Mouse (Mus musculus): Measurements from ENCODE around the gene Esp8. TPM values are rescaled to one million over a fixed set of nuclear protein-coding genes. Genes with fewer than 3 reads are reported as not detected.

The Esp8 gene
- polyA plus RNA-seq, 1 experiment = not detected

DNA sequence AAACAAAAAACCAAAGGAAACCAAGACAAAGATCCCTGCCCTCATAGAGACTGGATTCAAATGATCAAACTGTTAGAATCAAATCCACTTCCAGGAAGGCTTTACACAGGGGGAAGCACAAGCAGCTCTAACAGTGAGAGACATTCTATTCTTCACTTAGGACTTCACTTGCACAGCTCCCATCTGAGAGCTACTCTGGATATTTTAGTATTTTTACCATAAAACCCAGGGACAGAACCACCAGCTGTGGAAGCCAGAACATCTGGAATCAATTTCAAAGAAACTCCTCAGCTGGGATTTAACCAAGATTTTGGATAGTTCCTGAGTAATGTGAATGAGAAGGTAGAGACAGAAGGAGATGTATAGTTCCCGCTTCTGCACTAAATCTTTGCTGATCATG is 33.6 kb downstream of the Esp8 start:
- no peaks in the 10 kb centered on the region for H3K36me3 ChIP-seq (ENCODE audit: control insufficient read depth, insufficient read depth, low read length, poor library complexity, severe bottlenecking)
- no peak overlapping the region for H3K9ac ChIP-seq (ENCODE audit: low read depth, poor library complexity, severe bottlenecking)
- H3K4me3 ChIP-seq (ENCODE audit: low read depth, low read length) = no peak overlapping the region
- no peak overlapping the region for H3K27ac ChIP-seq (ENCODE audit: insufficient read depth, low read length)
- no peak for TF ChIP-seq POLR2A (IDR thresholded peaks at IDR 0.05; ENCODE audit: insufficient read depth, low read length)
- no peak for TF ChIP-seq CTCF (IDR thresholded peaks at IDR 0.05; ENCODE audit: low read depth, low read length)
- no peak for TF ChIP-seq EP300 (IDR thresholded peaks at IDR 0.05; ENCODE audit: insufficient read depth, low read depth, low read length)
- H3K27me3 ChIP-seq (ENCODE audit: control insufficient read depth, insufficient read depth, low read length, poor library complexity, severe bottlenecking) = no peaks in the 10 kb centered on the region
- H3K9me3 ChIP-seq (replicated peaks; ENCODE audit: control insufficient read depth, insufficient read depth, low read length, poor library complexity, severe bottlenecking) = no peaks in the 10 kb centered on the region
- H3K4me1 ChIP-seq (ENCODE audit: control insufficient read depth, insufficient read depth, low read length) = no peaks in the 10 kb centered on the region

DNA sequence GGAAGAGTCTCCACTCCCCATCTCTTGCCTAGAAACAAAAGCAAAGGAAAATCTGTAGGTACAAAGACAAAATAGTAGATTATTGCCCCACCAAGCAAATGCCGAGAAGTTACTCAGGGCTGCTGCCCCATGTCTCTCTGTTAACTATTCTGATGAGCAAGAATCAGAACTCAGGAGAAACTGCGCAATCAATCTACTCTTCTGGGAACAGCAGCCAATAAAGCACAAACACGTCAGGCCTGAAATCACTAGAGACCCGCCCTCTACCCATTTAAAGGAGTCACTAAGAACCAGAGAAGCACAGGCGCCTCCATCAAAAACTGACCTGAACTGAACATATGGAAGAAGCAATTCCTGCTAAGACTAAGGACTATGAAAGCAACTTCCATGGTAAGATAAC is 41.4 kb downstream of the Esp8 start, which contains the start of gene Esp6:
TSS of gene Esp6 (plus strand) at position 301 of the 400 bp plus-strand sequence.
- no peak for TF ChIP-seq EP300 (IDR thresholded peaks at IDR 0.05; ENCODE audit: insufficient read depth, low read depth, low read length)
- TF ChIP-seq POLR2A (IDR thresholded peaks at IDR 0.05; ENCODE audit: insufficient read depth, low read length) = no peak
- no peak for TF ChIP-seq CTCF (IDR thresholded peaks at IDR 0.05; ENCODE audit: low read depth, low read length)
- H3K4me3 ChIP-seq (ENCODE audit: low read depth, low read length) = no peak within 1 kb of the TSS
- no peaks in the 10 kb centered on the region for H3K4me1 ChIP-seq (ENCODE audit: control insufficient read depth, insufficient read depth, low read length)
- no peak within 1 kb of the TSS for H3K9ac ChIP-seq (ENCODE audit: low read depth, poor library complexity, severe bottlenecking)
- no peaks in the 10 kb centered on the region for H3K36me3 ChIP-seq (ENCODE audit: control insufficient read depth, insufficient read depth, low read length, poor library complexity, severe bottlenecking)
- H3K27me3 ChIP-seq (ENCODE audit: control insufficient read depth, insufficient read depth, low read length, poor library complexity, severe bottlenecking) = no peaks in the 10 kb centered on the region
- no peaks in the 10 kb centered on the region for H3K9me3 ChIP-seq (replicated peaks; ENCODE audit: control insufficient read depth, insufficient read depth, low read length, poor library complexity, severe bottlenecking)
- H3K27ac ChIP-seq (ENCODE audit: insufficient read depth, low read length) = no peak within 1 kb of the TSS

Other genes with a start within 250 kb of the Esp8 start
- gene Crisp1, start 200.8 kb upstream of the Esp8 start, polyA plus RNA-seq (2011; ENCODE audit: insufficient read depth, insufficient read length, low read depth, missing spikeins) = 5.0 and 5.3 TPM in 2 replicates
- not detected in 2 replicates for gene Esp6, start 41.5 kb downstream of the Esp8 start, polyA plus RNA-seq (2011; ENCODE audit: insufficient read depth, insufficient read length, low read depth, missing spikeins)
- gene Esp4, start 78.6 kb downstream of the Esp8 start, polyA plus RNA-seq (2011; ENCODE audit: insufficient read depth, insufficient read length, low read depth, missing spikeins) = not detected in 2 replicates
- gene Esp3, start 112.1 kb downstream of the Esp8 start, polyA plus RNA-seq (2011; ENCODE audit: insufficient read depth, insufficient read length, low read depth, missing spikeins) = not detected in 2 replicates
- gene Esp1, start 207.1 kb downstream of the Esp8 start, polyA plus RNA-seq (2011; ENCODE audit: insufficient read depth, insufficient read length, low read depth, missing spikeins) = not detected in 2 replicates